Mouse (Mus musculus): ENCODE data around the gene Axl.
"Not testable (repeated sequence)": the region's sequence is repeated elsewhere in the genome, so short reads cannot be mapped to it uniquely, and the experiment has no call there.

The Axl gene

DNA sequence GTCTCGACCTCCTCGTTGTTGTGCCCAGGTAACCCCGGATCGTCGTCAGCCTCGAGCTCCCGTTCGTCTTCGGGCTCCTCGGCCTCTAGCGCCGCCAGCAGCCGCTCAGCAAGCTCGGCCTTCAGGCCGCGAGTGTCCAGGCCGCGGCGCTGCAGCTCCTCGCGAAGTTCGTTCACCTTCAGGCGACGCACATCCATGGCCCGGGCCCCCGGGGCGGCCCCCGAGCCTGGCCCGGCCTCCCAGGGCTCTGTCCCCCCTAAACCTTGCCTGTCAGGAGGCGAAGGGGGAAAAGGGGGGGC, 34.1 kb downstream of the Axl start:
- no peak for DNase-seq (ENCODE audit: low read depth, low spot score)

DNA sequence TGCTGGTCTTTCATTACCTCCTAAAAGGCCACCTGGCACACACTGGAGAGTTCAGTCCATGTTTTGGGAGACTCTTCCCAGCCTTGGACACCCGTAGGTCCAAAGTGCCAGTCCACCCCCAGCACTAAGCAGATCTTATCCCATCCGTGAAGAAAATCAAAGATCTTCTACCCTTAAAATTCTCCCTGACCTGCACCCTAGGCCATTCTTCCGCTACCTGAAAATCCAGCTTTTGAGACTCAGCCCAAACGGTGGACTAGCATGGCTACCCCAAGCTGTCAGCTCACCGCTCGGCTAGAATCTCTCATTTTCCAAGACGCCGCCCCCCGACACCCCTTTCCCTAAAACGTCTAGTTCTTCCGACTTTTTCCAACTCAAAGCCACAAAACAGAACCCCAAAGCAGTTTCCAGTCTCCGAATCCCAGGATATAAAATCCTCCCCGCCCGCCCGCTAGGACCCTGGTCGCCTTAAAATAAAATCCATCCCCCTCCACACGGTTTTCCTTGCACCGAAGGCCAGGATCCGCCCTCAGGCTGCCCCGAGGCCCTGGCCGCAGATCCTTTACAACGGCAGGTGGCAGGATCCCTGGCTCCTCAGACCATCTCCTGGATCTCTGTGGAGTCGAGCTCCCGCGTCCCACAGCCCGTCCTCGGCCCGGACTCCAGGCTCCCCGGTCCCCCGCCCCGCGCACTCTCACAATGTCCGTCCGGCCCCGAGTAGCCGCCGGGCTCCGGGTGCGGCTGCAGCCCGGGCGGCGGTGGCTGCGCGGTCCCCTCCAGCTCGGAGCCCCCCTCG, 34.7 kb downstream of the Axl start:
- no peak for DNase-seq (ENCODE audit: low read depth, low spot score)

DNA sequence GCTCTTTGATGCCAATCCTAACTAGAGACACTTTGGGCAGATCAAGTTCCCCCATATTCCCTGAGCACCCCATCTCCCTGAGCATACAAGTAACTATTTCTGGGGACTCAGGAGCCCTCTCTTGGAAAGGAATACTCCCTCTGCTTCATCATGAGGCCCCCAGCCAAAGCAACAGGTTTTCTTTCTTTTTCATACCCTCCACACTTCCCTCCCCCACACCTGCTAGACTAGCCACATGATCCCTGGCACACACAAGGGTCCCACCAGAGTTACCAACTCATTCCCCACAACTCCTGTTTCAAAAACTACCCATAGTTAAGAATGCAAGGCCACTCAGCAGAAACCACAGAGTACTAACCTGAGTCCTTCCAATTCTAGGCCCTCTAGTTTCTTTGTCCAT, 35.4 kb downstream of the Axl start:
- no peak for DNase-seq (ENCODE audit: low read depth, low spot score)

DNA sequence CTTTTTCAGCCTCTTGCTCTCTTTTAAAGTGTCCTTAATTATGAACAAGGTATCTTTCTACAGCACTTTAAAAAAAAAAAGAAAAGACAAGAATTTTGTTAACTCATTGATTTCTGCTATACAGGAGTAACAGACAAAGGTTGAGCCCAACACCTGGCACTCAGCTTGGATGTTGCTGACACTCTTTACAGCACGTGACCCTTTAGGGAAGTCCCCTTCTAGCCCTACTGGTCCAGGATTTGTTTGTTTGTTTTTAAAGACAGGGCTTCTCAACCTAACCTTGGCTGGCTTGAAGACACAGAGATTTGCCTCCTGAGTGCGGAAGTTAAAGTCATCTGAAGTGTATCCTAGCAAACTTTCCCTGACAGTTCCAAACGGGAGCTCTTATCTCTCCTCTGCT, 41.7 kb downstream of the Axl start:
- no peak for DNase-seq (ENCODE audit: low read depth, low spot score)

- no peak for DNase-seq (ENCODE audit: low read depth, low spot score)
These were observed 50.2 kb downstream of the Axl start for GRCm38 (mm10) chr7:25738277-25738676.

DNA sequence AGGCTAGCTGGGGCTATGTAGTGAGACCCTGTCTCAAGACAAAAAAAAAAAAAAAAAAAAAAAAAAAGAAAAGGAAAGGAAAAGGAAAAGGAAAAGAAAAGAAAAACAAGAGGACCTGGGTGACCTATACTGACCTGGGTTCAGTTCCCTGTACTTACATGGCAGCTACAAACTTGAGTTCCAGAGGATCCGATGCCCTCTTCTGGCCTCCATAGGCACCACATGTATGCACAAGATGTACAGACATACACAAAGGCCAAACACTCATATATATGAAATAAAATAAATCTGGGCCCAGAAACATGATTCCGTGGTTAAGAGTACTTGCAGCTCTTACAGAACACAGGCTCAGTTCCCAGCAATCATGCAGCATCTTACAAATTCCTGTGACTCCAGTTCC, 51.6 kb downstream of the Axl start:
- no peak for DNase-seq (ENCODE audit: low read depth, low spot score)

DNA sequence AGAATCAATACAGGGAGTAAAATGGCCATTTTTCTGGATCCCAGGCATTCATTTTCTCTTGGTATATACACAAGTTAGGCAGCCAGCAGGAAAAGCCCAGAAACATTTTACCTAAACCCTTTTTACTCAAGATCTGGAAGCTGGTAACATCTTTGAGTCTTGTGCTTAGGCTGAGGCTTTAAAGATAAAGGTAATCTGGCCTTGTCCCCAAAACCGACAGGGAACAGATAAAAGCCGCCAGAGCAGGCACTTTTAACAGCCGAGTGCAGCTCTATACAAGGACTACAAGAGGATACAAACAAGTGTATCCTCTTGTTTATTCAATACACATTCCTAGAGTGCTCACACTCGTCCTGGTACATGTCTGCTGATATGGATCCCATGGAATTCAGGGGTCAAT, 53.5 kb downstream of the Axl start:
- DNase-seq (ENCODE audit: low read depth, low spot score) = no peak

GRCm38 (mm10) chr7:25731294-25732055, 57.0 kb downstream of the Axl start:
- DNase-seq (ENCODE audit: low read depth, low spot score) = no peak

GRCm38 (mm10) chr7:25729862-25730261, 58.6 kb downstream of the Axl start:
- DNase-seq (ENCODE audit: low read depth, low spot score) = no peak

DNA sequence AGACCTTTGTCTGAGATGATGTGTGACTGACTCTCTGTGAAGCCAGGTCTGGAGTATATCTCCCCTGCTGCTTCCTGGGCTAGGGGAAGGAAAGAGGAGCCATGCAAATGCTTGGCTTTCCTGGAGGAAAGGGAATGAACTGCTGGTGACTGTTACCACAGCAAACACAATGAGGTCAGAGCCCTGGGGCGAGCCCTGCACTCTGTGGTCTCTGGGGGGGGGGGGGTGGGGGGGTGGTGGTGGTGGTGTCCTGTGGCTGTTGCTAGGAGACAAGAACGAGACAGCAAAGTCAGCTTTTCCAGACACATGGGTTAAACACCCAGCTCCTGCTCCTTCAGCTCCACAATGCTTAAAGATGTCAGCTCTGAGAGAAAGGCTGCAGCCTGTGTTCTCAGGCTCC, 59.1 kb downstream of the Axl start:
- DNase-seq (ENCODE audit: low read depth, low spot score) = no peak

- no peak for DNase-seq (ENCODE audit: low read depth, low spot score)
These were observed 60.7 kb downstream of the Axl start for GRCm38 (mm10) chr7:25727800-25728199.

DNA sequence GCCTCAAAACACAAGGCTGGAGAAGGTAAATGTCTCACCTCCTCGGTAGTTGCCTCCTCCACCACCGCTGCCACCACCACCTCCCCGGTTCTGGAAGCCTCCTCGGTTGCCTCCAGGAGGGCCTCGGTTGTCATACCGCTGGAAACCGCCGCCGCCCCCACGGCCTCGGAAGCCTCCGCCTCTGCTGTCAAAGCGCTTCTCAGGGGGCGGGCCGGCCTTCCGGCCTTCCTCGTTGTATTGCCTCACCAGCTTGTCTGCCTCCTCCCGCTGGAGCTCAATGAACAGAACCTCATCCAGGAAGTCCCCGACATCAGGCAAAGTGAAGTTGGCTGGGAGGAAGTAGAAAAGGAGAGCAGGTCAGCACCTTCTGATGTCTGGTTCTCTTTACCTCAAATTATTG, 62.6 kb downstream of the Axl start:
- no peak for DNase-seq (ENCODE audit: low read depth, low spot score)

- not testable (repeated sequence) for DNase-seq (ENCODE audit: low read depth, low spot score)
These were observed 66.7 kb downstream of the Axl start for GRCm38 (mm10) chr7:25721776-25722175.

GRCm38 (mm10) chr7:25720760-25721159, 67.7 kb downstream of the Axl start:
- DNase-seq (ENCODE audit: low read depth, low spot score) = no peak

DNA sequence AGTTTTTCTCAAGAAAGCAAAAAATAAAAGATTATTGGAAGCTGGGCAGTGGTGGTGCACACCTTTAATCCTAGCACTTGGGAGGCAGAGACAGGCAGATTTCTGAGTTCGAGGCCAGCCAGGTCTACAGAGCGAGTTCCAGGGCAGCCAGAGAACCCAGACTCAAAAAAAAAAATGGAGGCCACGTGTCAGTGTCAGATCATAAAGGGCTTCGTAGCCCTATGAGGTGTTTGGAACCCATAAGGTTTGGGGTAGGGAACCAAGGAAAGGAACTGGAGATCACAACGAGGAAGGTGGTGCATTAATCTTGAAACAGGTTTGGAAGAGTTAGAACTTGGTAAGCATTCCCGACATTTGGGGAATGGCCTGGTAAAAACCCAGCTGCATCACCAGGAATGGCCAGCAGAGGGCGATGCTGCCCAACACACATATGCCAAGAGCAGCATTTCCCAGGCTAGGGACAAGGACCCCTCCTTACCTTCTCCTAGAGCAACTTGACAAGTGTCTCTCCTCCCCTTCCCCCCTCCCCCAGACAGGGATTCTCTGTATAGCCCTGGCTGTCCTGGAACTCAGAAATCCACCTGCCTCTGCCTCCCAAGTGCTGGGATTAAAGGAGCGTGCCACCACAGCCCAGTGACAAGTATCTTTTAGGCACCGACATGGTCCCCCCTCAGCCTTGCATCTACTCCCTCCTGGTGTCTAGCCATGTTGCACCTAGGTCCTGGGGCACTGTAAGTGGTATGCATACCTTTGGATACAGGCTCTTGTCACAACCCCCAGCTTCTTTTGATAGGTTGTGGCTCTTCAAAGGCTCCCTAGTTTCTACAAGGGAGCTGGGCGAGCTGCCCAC, 68.5 kb downstream of the Axl start:
- DNase-seq (ENCODE audit: low read depth, low spot score) = no peak

DNA sequence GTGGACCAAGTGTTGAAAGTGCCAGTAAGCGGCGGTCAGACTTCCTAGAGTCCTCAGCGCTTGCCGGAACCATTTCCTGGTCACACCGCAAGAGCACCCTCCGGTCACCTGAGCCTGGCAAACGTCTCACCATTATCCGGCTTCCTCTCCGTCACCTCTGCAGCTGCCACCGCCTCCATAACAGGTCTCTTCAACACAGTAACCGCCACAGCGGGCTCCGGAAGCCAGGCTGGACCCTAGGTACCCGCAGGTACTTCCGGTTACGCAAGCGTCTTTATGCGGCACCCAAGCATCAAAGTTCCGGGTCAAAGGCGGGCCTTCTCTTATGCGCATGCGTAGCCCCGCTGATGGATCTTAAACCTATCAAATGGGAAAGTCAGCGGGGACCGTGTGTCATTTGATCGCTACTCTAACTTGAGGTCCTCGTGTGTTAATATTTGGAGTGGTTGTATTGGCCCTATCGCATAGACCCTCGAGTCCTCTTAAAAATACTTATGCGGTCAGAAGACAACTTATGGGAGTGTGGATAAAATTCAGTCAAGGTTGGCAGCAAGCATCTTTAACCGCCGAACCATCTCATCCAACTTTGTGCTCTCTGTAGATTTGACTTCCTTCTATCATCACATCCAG, 69.6 kb downstream of the Axl start, which contains the start of gene Ccdc97:
Gene Ccdc97 (minus strand): TSS at position 301 of the 630 bp plus-strand sequence.
- peak; percentile 78 for DNase-seq (ENCODE audit: low read depth, low spot score)

- DNase-seq (ENCODE audit: low read depth, low spot score) = no peak
These were observed 71.0 kb downstream of the Axl start for GRCm38 (mm10) chr7:25717478-25717877.

GRCm38 (mm10) chr7:25715731-25716271, 72.7 kb downstream of the Axl start:
- no peak for DNase-seq (ENCODE audit: low read depth, low spot score)

- no peak for DNase-seq (ENCODE audit: low read depth, low spot score)
These were observed 73.9 kb downstream of the Axl start for GRCm38 (mm10) chr7:25714581-25714980.

DNA sequence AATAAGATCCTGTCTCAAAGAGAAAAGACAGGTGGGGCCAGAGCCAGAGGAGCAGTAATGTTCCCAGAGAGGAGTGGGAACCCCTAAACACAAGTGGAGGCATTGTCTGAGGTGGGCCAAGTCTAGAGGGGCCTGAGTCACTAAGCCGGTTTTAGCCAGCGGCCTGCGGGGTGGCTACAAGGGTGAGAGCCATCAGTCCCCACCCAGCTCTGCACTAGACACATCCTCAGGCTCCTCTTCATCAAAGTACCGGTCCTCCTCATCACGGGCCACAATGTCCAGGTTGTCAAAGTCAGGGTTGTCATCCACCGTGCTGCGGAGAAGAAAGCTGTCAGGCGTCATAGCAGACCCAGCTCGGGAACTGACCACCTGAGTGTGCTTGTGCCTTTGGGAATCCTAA, 75.7 kb downstream of the Axl start:
- no peak for DNase-seq (ENCODE audit: low read depth, low spot score)

DNA sequence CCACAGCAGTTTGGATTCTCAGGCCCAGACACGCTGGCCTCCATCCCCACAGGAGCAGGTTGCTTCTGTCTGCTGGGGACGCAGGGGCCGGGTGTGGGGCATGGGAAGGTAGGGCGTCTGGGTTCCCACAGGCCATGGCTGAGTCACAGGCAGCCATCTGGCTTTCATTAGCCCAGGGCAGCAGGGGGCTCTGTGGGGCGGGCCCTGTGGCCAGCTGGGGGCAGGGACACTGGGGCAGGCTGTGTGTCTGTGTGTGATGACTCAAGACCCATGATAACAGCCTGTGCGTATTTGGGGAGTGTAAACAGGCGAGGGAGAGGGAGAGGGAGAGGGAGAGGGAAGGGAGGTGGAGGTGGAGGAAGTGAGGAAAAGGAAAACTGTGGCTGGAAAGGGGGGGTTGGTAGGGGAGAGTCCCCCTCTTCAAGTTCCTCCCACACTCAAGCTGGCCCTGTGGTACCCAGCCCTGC, 76.7 kb downstream of the Axl start:
- no peak for DNase-seq (ENCODE audit: low read depth, low spot score)

Data from WW6 (cell line).